Comparison of ENCODE assay signal across 8 mouse cellular contexts in the genomic region with DNA sequence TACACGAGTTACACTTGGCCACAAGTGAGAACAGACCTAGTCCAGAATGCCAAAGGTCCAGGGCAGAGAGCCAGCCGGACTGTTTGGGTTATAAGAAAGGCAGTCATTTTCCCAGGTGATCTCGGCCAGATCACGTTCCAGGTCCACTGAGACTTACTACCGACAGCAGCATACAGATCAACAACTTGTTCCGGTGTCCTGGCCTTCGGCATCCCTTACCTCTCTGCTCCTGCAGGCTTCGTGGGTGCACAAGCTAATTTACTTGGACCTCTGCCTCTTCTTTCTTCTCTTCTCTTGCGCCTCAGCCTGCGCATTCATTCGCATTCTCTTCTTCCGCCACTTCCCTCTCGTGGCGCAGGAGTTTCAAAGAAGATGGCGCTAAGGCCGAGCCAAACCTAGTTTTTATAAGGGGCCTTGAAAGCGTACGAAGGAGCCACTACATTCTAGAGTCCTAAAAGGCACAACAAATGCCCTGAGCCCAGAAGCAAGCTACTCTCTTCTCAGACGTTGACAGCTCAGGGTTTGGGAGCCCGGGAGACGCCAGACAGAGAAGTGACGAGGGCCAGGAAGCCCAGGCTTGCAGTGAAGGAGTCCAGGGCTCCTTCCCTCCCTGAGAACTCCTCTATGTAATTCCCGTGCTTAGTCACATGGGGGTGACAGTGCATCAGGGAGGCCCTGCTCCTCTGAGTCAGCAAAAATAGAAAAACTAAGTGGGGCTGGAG. TPM values are rescaled to one million over a fixed set of nuclear protein-coding genes. Genes with fewer than 3 reads are reported as not detected.
DNase-seq lines count a peak whose midpoint lies in the region; ATAC-seq and TF ChIP-seq lines count a peak whose summit lies in the region.

No protein-coding gene starts in this region.

- peak; percentile 80 for TF ChIP-seq CTCF in intestine, postnatal 0 days (IDR thresholded peaks at IDR 0.05; ENCODE audit: low read depth)

- no peaks in the 10 kb centered on the region for H3K9me3 ChIP-seq in embryonic facial prominence, embryonic 12.5 days
- no peaks in the 10 kb centered on the region for H3K9me3 ChIP-seq in intestine, postnatal 0 days (ENCODE audit: control insufficient read depth)

- DNase-seq in urinary bladder, adult 18-20 months (ENCODE audit: low spot score in 2 of 2), result peak; percentile 70 to 75
- DNase-seq in urinary bladder, postnatal 10 days (ENCODE audit: low spot score), result no peak
- peak; percentile 98 for DNase-seq in heart, adult 11 months
- DNase-seq in left cerebral cortex, postnatal 25 days (ENCODE audit: low spot score in 2 of 2), result peak; percentile 74 to 82
- peak; percentile 57 for DNase-seq in right cerebral cortex, postnatal 14 days

- no peaks in the 10 kb centered on the region for H3K36me3 ChIP-seq in embryonic facial prominence, embryonic 12.5 days
- H3K36me3 ChIP-seq in intestine, postnatal 0 days (ENCODE audit: control insufficient read depth, insufficient read depth), result no peaks in the 10 kb centered on the region

- no peaks in the 10 kb centered on the region for H3K4me1 ChIP-seq in embryonic facial prominence, embryonic 12.5 days
- no peaks in the 10 kb centered on the region for H3K4me1 ChIP-seq in intestine, postnatal 0 days (replicated peaks; ENCODE audit: control insufficient read depth, insufficient read depth, low read length)

- H3K4me2 ChIP-seq in embryonic facial prominence, embryonic 12.5 days (replicated peaks), result peak overlapping the region; percentile 48
- peak overlapping the region; percentile 68 for H3K4me2 ChIP-seq in intestine, postnatal 0 days (replicated peaks; ENCODE audit: low read depth)

- 4% methylated on average over 23 of the region's 23 CpGs for WGBS in embryonic facial prominence, embryonic 12.5 days
- WGBS in intestine, postnatal 0 days, result 3% methylated on average over 23 of the region's 23 CpGs

- peak; percentile 80; the same call in 1 of the 2 replicates for ATAC-seq in embryonic facial prominence, embryonic 12.5 days (ENCODE audit: insufficient number of reproducible peaks, insufficient read depth, low FRiP score, low TSS enrichment)
- peak; percentile 90 for ATAC-seq in intestine, postnatal 0 days
- peak; percentile 90 for ATAC-seq in megakaryocyte-erythroid progenitor cell, adult 5-6 weeks (replicated peaks; ENCODE audit: low FRiP score, low TSS enrichment, poor library complexity, severe bottlenecking)

- peak overlapping the region; percentile 23 for H3K4me3 ChIP-seq in embryonic facial prominence, embryonic 12.5 days
- peak overlapping the region; percentile 33 for H3K4me3 ChIP-seq in intestine, postnatal 0 days (ENCODE audit: low read depth, low read length)

- H3K27ac ChIP-seq in embryonic facial prominence, embryonic 12.5 days, result peak overlapping the region; percentile 58
- peak overlapping the region; percentile 92 for H3K27ac ChIP-seq in intestine, postnatal 0 days (ENCODE audit: low read depth, low read length)

- intact Hi-C loops in left cerebral cortex, postnatal 25 days (cut with DNase I), result loop anchor here (2.0 kb wide), 1 partner anchor 28 kb away; no protein-coding TSS in a partner anchor

- H3K9ac ChIP-seq in embryonic facial prominence, embryonic 12.5 days, result peak overlapping the region; percentile 40
- peak overlapping the region; percentile 43 for H3K9ac ChIP-seq in intestine, postnatal 0 days (ENCODE audit: low read depth, low read length)

- no peaks in the 10 kb centered on the region for H3K27me3 ChIP-seq in embryonic facial prominence, embryonic 12.5 days
- no peaks in the 10 kb centered on the region for H3K27me3 ChIP-seq in intestine, postnatal 0 days (replicated peaks; ENCODE audit: control insufficient read depth, insufficient read depth, low read length)

RNA-seq across cellular contexts. Expression of a gene that starts 27.2 kb away (rescaled TPM):
- polyA plus RNA-seq in embryonic facial prominence, embryonic 12.5 days (2016; fragmentation: Nextera tagmentation; extraction: Ambion mirVana), result 81.7 and 84.4 TPM in 2 replicates
- polyA plus RNA-seq in intestine, postnatal 0 days (2015; fragmentation: Nextera tagmentation; extraction: Ambion mirVana), result 37.4 and 38.0 TPM in 2 replicates
- total RNA-seq in left cerebral cortex, postnatal 25 days (2021), result 100 to 1,000 TPM; 124 to 125 TPM
- 99.4 and 139 TPM in 2 replicates for total RNA-seq in megakaryocyte-erythroid progenitor cell, adult 5-6 weeks (2014; fragmentation: Nextera tagmentation)
- 77.3 and 94.1 TPM in 2 replicates for total RNA-seq in megakaryocyte-erythroid progenitor cell, adult 5-6 weeks (2017)

RNA-seq across cellular contexts. Expression of a gene that starts 29.9 kb away (rescaled TPM):
- 4.8 and 5.1 TPM in 2 replicates for polyA plus RNA-seq in embryonic facial prominence, embryonic 12.5 days (2016; fragmentation: Nextera tagmentation; extraction: Ambion mirVana)
- polyA plus RNA-seq in intestine, postnatal 0 days (2015; fragmentation: Nextera tagmentation; extraction: Ambion mirVana), result 3.8 and 4.0 TPM in 2 replicates
- total RNA-seq in left cerebral cortex, postnatal 25 days (2021), result under 1 TPM; 0.21 to 0.27 TPM
- total RNA-seq in megakaryocyte-erythroid progenitor cell, adult 5-6 weeks (2014; fragmentation: Nextera tagmentation), result not detected in 2 replicates
- not detected in 2 replicates for total RNA-seq in megakaryocyte-erythroid progenitor cell, adult 5-6 weeks (2017)

RNA-seq across cellular contexts. Expression of a gene that starts 49.0 kb away (rescaled TPM):
- polyA plus RNA-seq in embryonic facial prominence, embryonic 12.5 days (2016; fragmentation: Nextera tagmentation; extraction: Ambion mirVana), result not detected in 2 replicates
- not detected in 2 replicates for polyA plus RNA-seq in intestine, postnatal 0 days (2015; fragmentation: Nextera tagmentation; extraction: Ambion mirVana)
- total RNA-seq in left cerebral cortex, postnatal 25 days (2021), result not detected
- total RNA-seq in megakaryocyte-erythroid progenitor cell, adult 5-6 weeks (2014; fragmentation: Nextera tagmentation), result not detected in 2 replicates
- not detected in 2 replicates for total RNA-seq in megakaryocyte-erythroid progenitor cell, adult 5-6 weeks (2017)
